Mouse (Mus musculus) embryonic stem cell, embryonic (primary cell): Measurements from ENCODE around the gene Mrpl23.

Source experiments
- CTCF ChIA-PET, 4 experiments: fragments of 300-600 bp in 2 of 4; fragments of 350-600 bp in 2 of 4; sonication (Branson Sonifier 250); formaldehyde crosslinking; loops; one replicate each; lab custom pipeline; 2022; ENCODE audit warnings: inconsistent platforms in 2 of 4; lab: Charles Lee
- POLR2A ChIA-PET, 4 experiments: fragments of 300-600 bp in 2 of 4; fragments of 350-600 bp in 2 of 4; sonication (Branson Sonifier 250); formaldehyde crosslinking; loops; one replicate each; lab custom pipeline; 2022; ENCODE audit warnings: antibody characterized with exemption in 4 of 4, inconsistent platforms in 1 of 4; lab: Charles Lee

Gene Mrpl23

DNA sequence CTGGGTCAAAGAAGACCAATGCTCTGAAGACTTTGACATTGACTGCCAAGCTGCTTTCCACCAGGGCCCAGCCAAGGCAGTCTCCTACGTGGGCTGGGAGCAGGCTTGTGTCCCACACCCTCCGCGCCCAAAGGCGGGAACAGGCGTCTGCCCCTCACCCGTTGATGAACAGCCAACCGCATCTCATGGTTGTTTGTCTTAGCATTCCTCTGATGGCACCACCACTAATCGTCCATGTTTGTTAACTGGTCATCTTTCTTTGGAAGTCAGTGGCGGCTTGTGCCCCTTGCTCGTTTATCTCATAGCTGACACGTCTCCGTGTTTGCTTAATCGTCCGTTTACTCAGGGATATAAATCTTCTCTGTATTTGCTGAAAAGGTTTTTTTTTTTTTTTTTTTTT, 23.0 kb upstream of the Mrpl23 start:
- ChIA-PET CTCF (interaction anchor here in 3 of 4 experiments (0.7 to 1.3 kb wide), 5 partner anchors 10 to 418 kb away, joined by 4 to 7 read pairs (median 5); no protein-coding TSS in a partner anchor), POLR2A (interaction anchor here in 2 of 4 experiments (0.6 to 1.4 kb wide), 5 partner anchors 8 to 45 kb away, joined by 3 to 10 read pairs (median 3); no protein-coding TSS in a partner anchor)

DNA sequence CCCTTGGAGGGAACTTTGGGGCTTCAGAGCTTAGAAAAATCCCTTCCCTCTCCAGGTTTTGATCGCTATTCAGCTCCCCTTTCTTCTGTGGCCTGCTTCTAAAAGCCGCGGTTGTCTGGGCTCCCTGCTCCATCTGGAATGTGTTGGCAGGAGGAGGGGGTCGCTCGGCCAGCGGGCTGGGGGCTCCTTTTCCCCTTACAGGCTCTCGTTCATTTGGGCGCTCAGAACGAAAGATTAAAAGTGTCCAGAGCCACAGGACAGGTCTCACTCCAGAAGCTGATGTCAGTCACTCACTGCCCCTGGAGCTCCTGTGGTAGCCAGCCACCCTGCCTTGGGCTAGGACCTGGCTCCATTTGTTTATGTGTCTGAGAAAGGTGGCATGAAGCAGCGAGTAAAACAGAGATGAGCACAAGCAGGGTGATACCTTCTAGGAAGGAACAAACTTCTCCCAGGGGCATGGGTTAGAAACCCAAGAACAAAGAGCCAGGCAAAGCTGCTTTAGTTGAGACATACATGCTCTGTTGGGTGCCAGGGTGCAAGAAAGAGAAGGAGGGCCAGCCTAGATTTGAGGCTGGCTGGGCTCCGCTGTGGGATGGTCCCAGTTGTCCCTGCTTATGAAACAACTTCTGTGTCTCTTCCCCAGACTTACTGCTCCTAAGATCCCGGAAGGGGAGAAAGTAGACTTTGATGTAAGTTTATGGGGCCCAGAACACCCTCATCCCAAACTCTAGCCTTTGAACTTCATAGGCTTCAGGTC, 22.3 kb upstream of the Mrpl23 start:
- ChIA-PET CTCF (interaction anchor here in 3 of 4 experiments (0.7 to 1.3 kb wide), 3 partner anchors 10 to 185 kb away, joined by 4 to 7 read pairs (median 4); no protein-coding TSS in a partner anchor), POLR2A (interaction anchor here in 2 of 4 experiments (0.6 to 1.3 kb wide), 4 partner anchors 9 to 46 kb away, joined by 3 to 10 read pairs (median 3); no protein-coding TSS in a partner anchor)

DNA sequence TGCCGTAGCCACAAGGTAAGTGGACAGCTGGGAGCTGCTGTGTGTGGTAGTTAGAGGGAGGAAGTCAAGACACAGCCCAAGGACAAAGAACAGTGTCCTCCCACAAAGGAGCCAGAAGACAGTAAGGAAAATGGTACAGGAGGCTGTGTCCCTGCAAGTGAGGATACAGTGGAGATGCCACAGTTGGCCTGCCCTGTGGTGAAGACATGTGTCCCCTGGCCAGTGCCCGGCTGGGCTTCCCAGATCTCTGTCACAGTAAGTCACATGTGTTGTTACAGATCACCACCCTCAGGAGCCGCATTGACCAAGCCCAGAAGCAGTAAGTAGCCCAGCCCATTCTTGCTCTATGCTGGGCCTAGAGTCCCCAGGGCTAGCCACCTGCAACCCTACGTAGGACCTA, 18.4 kb upstream of the Mrpl23 start:
- CTCF ChIA-PET: interaction anchor here in 1 of 4 experiments (1.2 kb wide), 1 partner anchor 24 kb away, joined by 3 read pairs; no protein-coding TSS in a partner anchor
- POLR2A ChIA-PET: no interaction called here

DNA sequence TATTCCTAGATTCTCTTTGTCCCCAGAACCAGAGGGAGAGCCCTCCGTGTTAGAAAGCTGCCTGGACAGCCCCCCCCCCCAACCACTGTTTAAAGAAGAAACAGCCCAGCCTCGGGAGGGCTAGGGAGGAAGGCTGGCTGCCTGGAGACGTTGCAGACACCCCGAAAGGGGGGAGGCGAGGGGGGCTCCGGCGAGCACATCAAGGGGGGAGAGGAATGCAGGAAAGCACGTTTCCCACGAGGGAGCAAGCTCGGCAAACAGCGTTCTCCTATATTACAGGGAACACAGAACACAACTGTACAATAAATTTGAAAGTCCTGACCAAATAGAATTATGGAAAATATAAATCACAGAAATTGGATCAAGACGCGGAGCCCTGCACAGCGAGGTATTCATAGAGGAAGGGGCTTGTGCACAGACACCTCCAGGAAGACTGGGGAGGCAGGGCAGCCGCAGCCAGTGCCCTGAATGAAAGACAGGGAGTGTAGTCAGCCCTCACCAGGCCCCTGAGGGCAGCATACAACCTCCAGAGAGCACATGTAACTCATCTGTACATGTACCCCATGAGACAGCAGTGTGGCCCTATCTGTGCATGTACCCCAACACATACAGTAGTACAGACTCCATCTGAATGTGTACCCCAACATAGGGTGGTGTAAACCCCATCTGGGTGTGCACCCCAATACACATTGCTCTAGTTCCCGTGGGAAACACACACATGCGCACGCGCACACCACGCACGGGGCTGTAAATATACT, 16.1 kb upstream of the Mrpl23 start:
- CTCF ChIA-PET: no interaction called here
- POLR2A ChIA-PET: interaction anchor here in 1 of 4 experiments (0.6 kb wide), 1 partner anchor 115 kb away, joined by 3 read pairs; no protein-coding TSS in a partner anchor

DNA sequence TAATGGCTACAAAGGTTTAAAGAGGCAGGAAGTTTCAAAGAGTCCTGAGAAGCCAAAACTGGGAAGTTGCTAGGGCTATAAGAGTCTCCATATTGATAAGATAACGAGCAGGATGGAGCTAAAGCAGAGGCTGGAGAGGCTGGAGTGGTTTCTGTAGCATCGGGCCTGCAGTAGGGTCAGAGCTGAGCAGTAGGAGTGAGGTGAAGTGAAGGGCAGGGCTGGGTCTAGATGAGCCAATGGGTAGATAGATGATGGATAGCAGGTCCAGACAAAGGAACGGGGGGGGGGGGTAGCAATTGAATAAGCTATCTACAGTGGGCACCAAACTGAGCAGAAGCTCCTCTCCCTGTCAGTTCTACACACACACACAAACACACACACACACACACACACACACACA, 15.0 kb upstream of the Mrpl23 start:
- CTCF ChIA-PET: interaction anchor here (0.5 to 0.6 kb wide), 6 partner anchors 40 to 1574 kb away, joined by 3 to 6 read pairs (median 4); no protein-coding TSS in a partner anchor
- POLR2A ChIA-PET: interaction anchor here in 1 of 4 experiments (0.6 kb wide), 1 partner anchor 9 kb away, joined by 6 read pairs; no protein-coding TSS in a partner anchor

DNA sequence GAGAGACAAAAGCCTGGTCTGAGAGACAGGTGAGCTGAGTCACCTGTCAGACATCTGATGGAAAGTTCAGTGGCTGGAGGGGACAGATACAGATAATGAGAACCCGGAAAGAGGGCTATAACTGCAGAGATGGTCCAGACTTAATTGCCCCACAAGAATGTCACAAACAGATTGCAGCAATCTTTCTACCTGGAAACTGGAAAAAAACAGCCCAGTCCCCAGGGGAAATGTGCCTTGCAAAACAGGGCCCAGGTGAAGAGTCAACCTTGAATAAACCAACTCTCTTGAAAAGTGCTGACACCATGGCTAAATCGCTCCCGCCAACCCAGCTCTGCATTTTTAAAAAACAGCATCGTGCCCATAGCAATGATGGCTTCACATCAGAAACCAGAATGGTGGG, 12.2 kb upstream of the Mrpl23 start:
- CTCF ChIA-PET: interaction anchor here (0.6 to 4.6 kb wide), 7 partner anchors 18 to 201 kb away, joined by 3 to 35 read pairs (median 9); no protein-coding TSS in a partner anchor
- POLR2A ChIA-PET: interaction anchor here in 1 of 4 experiments (0.6 to 1.8 kb wide), 5 partner anchors 8 to 90 kb away, joined by 3 to 7 read pairs (median 4); no protein-coding TSS in a partner anchor

DNA sequence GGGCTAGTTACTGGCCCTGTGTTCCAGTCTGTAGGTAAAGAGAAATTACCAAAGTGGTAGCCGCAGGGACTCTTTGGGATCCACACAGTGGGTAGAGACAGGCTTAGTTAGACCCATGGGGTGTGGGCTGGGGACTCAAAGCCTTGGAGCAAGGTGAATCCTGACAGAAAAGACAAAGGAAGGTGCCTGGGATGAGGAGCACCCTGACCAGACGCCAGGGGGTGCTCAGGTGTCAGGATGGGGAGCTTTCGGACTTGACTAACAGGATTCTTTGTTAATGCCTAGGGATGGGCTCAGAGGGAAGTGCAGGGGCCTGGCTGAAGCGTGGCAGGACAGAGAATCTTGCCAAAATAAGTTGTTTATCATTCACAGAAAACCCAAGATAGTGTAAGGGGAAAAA, 10.1 kb upstream of the Mrpl23 start:
- POLR2A ChIA-PET: interaction anchor here in 2 of 4 experiments (0.6 to 2.5 kb wide), 8 partner anchors 11 to 163 kb away, joined by 3 to 15 read pairs (median 4); no protein-coding TSS in a partner anchor
- CTCF ChIA-PET: interaction anchor here (0.6 to 4.6 kb wide), 37 partner anchors 10 to 1346 kb away, joined by 3 to 35 read pairs (median 4); no protein-coding TSS in a partner anchor

DNA sequence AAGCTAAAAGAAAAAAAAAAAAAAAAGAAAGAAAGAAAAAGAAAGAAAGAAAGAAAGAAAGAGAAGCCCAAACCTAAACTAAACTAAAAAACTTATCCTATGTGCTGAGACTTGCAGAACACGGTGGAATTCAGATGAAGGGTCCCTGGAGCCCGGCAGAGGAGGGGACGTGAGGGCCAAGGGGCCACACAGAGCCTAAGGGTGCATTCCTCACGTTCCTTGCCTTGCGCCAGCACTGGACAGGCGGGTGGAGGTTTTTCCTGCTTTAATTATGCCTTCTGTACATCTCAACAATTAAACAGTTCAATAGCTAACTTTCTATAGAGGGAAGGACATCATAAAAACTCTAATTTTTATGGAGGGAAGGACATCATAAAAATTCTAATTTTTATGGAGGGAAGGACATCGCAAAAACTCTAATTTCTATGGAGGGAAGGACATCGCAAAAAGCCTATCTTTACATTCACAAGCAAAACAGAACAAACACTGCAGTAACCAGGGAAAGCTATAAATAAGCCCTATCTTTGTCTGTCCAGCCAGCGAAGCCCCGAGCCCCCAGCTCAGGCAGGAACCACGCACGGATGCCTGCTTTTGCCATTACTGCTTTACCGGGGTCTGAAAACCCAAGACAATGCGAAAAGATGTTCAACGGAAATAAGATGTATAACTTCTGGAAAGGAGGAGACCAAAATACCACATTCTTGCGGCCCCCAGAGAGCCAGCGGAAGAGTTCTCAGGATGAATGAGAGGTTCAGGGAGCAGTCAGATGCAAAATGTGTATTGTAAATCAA, 9.1 kb upstream of the Mrpl23 start:
- ChIA-PET CTCF (interaction anchor here (0.6 to 4.6 kb wide), 19 partner anchors 11 to 1347 kb away, joined by 3 to 35 read pairs (median 6); no protein-coding TSS in a partner anchor), POLR2A (interaction anchor here in 2 of 4 experiments (0.6 to 2.5 kb wide), 7 partner anchors 11 to 164 kb away, joined by 3 to 15 read pairs (median 4); no protein-coding TSS in a partner anchor)

DNA sequence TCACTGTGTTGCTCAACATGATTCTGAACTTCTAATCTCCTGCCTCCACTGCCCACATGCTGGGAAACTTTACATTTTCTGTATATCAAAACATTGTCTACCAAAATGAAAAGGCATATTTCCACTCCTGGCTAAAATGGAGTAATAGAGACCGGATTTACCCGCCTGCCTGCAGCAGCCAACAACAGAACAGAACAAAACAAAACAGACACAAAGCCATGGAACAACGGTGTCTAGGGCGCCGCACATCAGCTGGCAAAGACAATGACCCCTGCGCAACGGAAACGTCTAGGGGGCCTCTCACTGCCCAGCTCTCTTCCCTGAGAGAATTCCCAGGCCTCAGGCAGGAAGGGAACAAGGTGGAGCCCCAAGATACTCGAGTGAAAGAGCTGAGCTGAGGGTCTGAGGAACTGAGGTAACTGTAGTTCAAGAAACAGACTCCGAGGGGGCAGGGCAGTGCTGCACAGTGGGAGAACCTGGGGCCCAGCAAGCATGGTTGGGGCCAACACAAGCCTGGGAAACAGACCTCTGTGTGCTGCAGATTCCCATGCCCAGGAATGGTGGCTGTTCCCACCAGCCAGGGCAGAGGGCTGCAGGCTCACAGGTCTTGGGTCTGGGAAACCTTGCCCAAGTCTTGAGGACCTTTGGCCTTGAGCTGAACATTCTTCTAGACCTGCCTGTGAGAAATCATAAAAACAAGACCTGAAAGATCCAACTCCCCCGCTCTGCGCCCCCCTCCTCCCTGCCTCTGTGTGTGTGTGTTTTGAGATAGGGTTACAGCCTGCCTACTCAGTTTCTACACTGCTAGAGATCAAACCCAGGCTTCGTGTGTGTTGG, 6.9 kb upstream of the Mrpl23 start:
- ChIA-PET CTCF (interaction anchor here (1.0 to 2.9 kb wide), 6 partner anchors 12 to 191 kb away, joined by 3 to 10 read pairs (median 3); no protein-coding TSS in a partner anchor), POLR2A (interaction anchor here in 2 of 4 experiments (0.7 to 1.0 kb wide), 2 partner anchors 10 to 109 kb away, joined by 3 to 4 read pairs; no protein-coding TSS in a partner anchor)

DNA sequence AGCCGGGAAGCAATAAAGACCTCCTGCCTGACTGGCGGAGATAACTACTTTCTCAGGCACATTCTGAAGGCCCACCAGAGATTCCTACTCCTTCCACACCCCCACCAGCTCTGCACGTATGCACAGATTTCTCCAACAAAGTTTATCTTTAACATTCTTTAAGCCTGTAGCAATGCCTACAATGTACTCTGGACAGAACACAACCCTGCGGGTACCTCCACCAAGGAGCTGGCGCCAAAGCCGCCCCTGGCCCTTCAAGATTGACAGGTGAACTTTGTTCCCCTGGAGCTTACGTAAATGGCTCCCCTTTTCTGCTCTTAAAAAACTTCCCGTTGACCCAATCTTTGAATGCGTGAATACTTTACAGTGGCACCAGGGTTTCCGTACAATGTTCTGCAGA, 3.1 kb upstream of the Mrpl23 start:
- ChIA-PET POLR2A (no interaction called here), CTCF (interaction anchor here in 1 of 4 experiments (1.9 kb wide), 1 partner anchor 8 kb away, joined by 6 read pairs; no protein-coding TSS in a partner anchor)

DNA sequence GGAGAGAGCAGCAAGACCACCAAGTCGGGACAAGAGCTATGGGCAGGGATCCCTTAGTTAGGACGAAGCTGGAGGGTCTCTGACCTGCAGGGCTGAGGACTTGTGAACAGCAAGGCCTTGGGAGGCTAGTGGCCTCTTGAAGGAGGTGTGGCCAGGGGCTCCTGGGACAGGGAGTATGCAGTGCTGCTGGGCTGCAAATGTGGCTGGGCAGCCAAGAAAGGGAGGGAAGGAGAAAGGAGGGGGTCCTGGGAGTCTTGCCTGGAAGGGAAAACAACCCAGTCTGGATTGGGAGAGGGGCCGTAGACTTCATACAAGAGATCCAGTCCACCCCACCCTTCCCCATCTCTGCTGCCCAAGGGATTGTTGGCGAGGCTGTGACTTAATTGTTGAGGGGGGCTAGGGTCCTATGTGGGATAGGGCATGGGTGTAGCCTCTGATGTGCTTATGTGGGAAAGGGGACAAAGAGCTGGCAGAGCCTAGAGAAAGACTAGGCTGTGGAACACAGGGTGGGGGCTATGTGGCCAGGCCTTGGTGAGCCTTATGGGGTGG, 439 bp upstream of the Mrpl23 start:
- ChIA-PET POLR2A (interaction anchor here in 1 of 4 experiments (0.6 kb wide), 1 partner anchor 153 kb away, joined by 5 read pairs; no protein-coding TSS in a partner anchor), CTCF (interaction anchor here in 1 of 4 experiments (1.2 kb wide), 1 partner anchor 12 kb away, joined by 3 read pairs; no protein-coding TSS in a partner anchor)

DNA sequence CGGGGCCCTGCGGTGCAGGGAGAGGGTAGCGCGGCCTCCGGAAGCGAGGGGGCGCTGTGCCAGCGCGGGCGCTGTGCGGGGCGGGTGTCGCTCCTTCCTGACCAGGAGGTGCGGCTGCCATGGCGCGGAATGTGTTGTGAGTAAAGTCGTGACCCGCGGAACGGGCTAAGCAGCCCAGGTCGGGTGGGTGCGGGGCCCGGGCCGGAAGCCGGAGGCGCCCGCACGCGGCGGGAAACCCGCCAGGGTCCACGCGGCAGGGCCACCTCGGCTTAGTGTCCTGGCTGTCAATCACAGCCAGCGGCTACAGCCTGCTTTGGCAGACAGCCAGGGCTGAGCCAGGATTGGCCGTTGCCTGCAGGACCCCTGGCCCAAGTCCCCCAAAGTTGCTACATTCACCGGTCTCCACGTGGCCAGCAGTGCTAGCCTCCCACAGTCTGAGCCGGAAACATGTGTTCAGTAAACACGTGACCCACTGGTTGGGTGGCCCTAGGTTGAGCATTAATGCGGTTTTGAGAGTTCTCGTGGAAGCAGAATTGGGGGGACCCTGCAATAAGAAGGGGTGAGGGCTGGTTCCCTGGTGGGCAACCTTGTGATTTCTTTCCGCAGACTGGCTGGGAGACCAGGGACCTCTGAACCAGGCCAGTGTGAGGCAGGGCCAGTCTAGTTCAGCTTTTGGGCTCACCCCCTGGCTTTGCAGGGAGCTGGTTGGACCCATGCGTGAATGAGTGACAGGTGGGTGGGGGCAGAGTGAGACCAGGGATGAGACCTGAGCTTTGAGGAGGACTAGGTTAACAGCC, 771 bp downstream of the Mrpl23 start:
- CTCF ChIA-PET: interaction anchor here in 3 of 4 experiments (0.6 to 1.8 kb wide), 5 partner anchors 10 to 360 kb away, joined by 3 to 7 read pairs (median 3); no protein-coding TSS in a partner anchor
- POLR2A ChIA-PET: no interaction called here

DNA sequence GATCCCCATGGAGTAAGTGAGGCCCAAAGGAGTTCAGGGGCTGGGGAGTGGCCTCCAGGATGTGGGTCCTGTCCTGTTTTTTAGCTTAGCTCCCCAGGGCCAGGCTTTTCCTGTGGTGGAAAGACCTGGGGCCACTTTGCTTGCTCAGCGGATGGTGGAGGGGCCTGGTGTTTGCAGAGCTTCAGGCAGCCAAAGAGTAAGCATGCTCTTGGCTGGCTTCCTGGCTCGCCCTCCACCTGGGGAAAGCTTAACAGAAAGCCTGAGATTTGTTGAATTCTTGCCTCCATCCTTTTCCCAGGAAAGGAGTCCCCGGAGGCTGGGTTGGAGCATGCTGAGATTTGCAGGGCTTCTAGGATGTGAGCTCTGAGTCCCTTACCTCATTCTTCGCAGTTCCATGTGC, 2.6 kb downstream of the Mrpl23 start:
- POLR2A ChIA-PET: interaction anchor here in 2 of 4 experiments (0.7 to 2.0 kb wide), 11 partner anchors 9 to 163 kb away, joined by 3 to 7 read pairs (median 4); partner anchors contain the start of gene Ctsd (in 1 of the 2)

DNA sequence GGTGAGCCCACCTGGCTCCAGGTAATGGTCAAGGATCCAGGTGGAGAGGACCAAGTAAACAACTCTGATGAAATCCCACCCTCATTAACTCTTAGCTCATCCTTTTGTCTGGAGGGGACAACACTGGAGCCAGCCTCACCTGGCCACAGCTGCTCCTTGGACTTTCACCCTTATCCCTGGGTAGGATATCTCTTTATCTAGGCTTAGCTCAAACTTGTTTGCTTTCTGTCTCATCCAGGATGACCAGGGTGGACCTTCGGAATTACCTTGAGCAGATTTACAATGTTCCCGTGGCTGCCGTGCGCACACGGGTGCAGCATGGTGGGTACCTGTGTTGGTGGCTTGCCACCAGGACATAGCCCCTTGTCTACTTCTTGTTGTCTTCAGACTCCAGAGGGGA, 3.3 kb downstream of the Mrpl23 start:
- POLR2A ChIA-PET: interaction anchor here in 2 of 4 experiments (1.4 to 2.0 kb wide), 5 partner anchors 10 to 164 kb away, joined by 3 to 5 read pairs (median 4); no protein-coding TSS in a partner anchor
- CTCF ChIA-PET: interaction anchor here in 3 of 4 experiments (0.6 to 1.9 kb wide), 5 partner anchors 13 to 1448 kb away, joined by 3 to 5 read pairs (median 3); no protein-coding TSS in a partner anchor

More for the DNA sequence above, 2.6 kb downstream of the Mrpl23 start:
- CTCF ChIA-PET: interaction anchor here (0.6 to 1.9 kb wide), 11 partner anchors 12 to 1449 kb away, joined by 3 to 7 read pairs (median 3); no protein-coding TSS in a partner anchor

DNA sequence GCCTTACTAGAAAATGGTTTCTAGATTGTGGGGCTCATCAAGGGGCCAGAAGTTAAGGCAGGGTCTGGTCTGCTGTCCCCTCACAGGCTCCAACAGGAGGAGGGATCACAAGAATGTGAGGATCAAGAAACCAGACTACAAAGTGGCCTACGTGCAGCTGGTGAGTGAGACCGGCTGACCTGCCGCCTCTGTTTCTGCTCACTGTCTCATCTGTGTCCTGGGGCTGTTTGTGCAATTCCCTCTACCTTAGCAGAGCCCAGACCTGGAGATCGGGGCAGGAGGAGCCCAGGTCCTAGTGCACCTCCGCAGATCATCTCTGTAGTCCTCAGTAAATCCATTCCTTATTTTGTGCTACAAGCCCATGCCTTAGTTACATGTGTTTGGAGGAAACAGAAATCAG, 4.7 kb downstream of the Mrpl23 start:
- ChIA-PET POLR2A (interaction anchor here in 3 of 4 experiments (0.6 to 2.2 kb wide), 10 partner anchors 14 to 100 kb away, joined by 3 to 11 read pairs (median 4); no protein-coding TSS in a partner anchor), CTCF (interaction anchor here (0.5 to 2.2 kb wide), 47 partner anchors 8 to 586 kb away, joined by 3 to 24 read pairs (median 6); no protein-coding TSS in a partner anchor)
